Mouse (Mus musculus): ENCODE results near the gene Gm21987. TPM values are rescaled to one million over a fixed set of nuclear protein-coding genes. Genes with fewer than 3 reads are reported as not detected.

The Gm21987 gene
- polyA plus RNA-seq, 1 experiment from 2014 or later = 4.1 TPM

DNA sequence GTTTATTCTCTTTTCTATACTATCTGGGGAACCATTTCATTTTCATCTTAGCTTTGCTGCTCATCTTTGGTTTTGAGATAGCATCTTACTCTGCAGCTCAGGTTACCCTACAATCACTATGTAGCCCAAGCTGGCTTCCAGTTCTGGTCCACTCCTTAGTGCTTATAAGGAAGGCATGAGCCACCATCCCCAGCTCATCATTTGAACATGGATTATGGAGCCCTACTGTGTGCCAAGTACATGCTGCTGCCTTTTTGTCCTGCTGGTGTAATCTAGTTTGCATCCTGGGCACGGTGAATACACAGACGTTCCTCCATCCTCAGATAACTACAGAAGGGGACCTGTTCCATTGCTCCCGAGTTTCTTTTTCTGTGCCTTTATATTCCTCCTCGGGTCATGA is 26.0 kb downstream of the Gm21987 start:
- H3K9me3 ChIP-seq (replicated peaks) = no peaks in the 10 kb centered on the region

DNA sequence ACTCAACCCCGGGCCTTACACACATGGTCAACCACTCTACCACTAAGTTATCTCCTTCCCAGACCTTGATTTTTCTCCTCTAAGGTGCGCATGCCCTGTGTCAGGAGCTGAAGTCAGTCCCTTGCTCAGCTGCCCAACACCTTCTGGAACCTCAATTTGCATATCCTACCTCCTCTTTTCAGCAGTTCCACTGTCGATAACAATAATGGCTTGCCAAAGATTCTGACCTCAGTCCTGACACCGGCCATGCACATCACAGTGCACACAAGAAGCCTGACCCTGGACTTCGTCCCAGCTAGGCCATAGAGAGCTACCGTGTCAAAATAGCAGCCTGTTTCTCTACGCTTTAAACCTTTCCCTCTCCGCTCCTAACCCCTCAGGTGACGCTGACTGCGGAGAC is 26.6 kb downstream of the Gm21987 start:
- Histone ChIP-seq H3K27me3 (no peaks in the 10 kb centered on the region), H3K4me2 (peak overlapping the region; percentile 0; the same call in 1 of the 2 replicates), H3K36me3 (peaks cover 36% of the 10 kb centered on the region), H3K4me1 (replicated peaks) (peaks cover 80% of the 10 kb centered on the region), H3K9me3 (replicated peaks) (no peaks in the 10 kb centered on the region), H3K4me3 (no peak overlapping the region), H3K9ac (no peak overlapping the region), H3K27ac (0 out of 2 replicates have a peak overlapping the region, but pooled peaks have one; percentile 2)
- no peak for ATAC-seq (replicated peaks; ENCODE audit: insufficient number of reproducible peaks, insufficient read depth, low FRiP score, low read depth)
- WGBS = 61% methylated on average over 10 of the region's 10 CpGs

More for the DNA sequence above, 26.0 kb downstream of the Gm21987 start:
- H3K9ac ChIP-seq = no peak overlapping the region
- H3K27ac ChIP-seq = 0 out of 2 replicates have a peak overlapping the region, but pooled peaks have one; percentile 2
- no peak for ATAC-seq (replicated peaks; ENCODE audit: insufficient number of reproducible peaks, insufficient read depth, low FRiP score, low read depth)
- no peak overlapping the region; the same call in 1 of the 2 replicates for H3K4me2 ChIP-seq
- peaks cover 34% of the 10 kb centered on the region for H3K36me3 ChIP-seq
- no peak overlapping the region for H3K4me3 ChIP-seq
- WGBS = 72% methylated on average over 4 of the region's 4 CpGs
- peaks cover 83% of the 10 kb centered on the region for H3K4me1 ChIP-seq (replicated peaks)
- no peaks in the 10 kb centered on the region for H3K27me3 ChIP-seq

DNA sequence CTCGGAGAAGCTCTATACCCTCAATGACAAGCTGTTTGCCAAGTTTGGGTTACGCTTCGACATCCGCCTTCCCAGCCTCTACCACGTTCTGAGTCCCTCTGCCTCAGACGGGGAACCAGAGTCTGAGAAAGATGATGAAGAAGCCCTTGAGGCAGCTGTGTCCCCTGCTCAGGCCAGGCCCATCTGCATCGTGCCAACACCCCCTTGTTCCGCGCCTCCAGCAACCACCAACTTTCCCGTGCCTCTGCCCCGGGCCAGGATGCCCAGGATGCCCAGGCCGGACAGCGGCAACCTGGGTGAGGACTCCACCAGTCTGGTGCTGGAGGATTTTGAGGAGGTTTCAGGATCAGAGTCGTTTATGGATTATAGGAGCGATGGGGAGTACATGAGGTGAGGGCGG is 27.1 kb downstream of the Gm21987 start:
- H3K9ac ChIP-seq = 0 out of 2 replicates have a peak overlapping the region, but pooled peaks have one; percentile 27
- ATAC-seq (replicated peaks; ENCODE audit: insufficient number of reproducible peaks, insufficient read depth, low FRiP score, low read depth) = no peak
- no peaks in the 10 kb centered on the region for H3K27me3 ChIP-seq
- no peak overlapping the region for H3K27ac ChIP-seq
- no peaks in the 10 kb centered on the region for H3K9me3 ChIP-seq (replicated peaks)
- H3K4me1 ChIP-seq (replicated peaks) = peaks cover 76% of the 10 kb centered on the region
- 80% methylated on average over 16 of the region's 16 CpGs for WGBS
- peaks cover 38% of the 10 kb centered on the region for H3K36me3 ChIP-seq
- peak overlapping the region; percentile 28 for H3K4me2 ChIP-seq
- H3K4me3 ChIP-seq = 0 out of 2 replicates have a peak overlapping the region, but pooled peaks have one; percentile 3

DNA sequence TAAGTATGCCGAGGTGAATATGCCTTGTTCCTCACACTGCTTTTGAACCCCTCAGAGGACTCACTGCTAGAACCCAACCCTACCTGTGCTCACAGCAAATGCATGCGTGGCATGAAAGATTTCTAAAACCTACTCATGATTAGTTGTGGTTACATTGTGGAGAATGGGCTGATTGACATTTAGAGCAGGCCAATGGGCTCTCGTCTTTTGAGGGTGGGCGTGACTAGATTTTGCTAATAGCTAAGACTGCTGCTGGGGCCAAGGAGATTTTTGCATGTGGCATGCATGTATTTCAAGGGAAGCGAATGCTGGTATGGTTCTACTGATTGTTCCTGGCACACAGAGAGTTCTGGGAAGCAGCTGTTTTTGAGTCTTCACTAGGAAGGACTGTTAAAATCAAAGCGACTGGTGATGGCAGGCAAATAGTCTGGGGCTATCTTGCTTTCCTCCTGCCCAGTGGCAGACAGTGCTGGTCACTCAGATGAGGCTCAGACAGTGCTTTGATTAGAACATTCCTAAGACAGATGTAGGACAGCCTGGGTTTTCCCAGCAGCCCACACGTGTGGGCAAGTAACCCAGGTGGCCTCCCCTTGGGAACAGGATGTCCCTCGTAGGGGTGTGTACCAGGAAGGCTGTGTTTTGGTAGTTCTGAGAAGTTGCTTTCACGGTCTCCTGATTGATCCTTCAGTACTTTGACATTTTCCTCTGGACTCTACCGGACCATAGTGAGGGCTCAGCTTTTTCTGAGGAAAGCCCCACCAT is 27.7 kb downstream of the Gm21987 start:
- H3K4me1 ChIP-seq (replicated peaks) = peaks cover 70% of the 10 kb centered on the region
- WGBS = 63% methylated on average over 10 of the region's 10 CpGs
- 0 out of 2 replicates have a peak overlapping the region, but pooled peaks have one; percentile 27 for H3K9ac ChIP-seq
- no peaks in the 10 kb centered on the region for H3K27me3 ChIP-seq
- ATAC-seq (replicated peaks; ENCODE audit: insufficient number of reproducible peaks, insufficient read depth, low FRiP score, low read depth) = no peak
- no peak overlapping the region for H3K27ac ChIP-seq
- H3K9me3 ChIP-seq (replicated peaks) = no peaks in the 10 kb centered on the region
- H3K4me2 ChIP-seq = peak overlapping the region; percentile 28
- H3K36me3 ChIP-seq = peaks cover 33% of the 10 kb centered on the region
- H3K4me3 ChIP-seq = no peak overlapping the region

DNA sequence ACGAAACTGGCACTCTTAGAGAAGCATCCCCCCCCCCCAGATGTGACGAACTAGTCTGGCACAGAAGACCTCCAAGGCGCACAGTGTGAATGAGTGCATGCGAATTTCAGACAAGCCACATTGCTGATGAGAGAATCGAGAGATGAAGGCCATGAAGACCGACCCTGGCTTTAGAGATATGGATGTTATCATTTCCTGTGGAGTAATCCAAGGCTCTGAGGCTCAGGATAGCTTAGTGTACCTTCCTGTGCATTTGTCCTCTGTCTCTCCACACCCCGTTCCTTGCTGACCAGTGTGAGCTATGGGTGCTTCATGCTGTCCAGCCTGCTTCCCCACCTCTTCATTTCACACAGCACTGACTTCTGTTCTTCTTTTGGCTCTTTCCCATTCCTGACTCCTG is 28.3 kb downstream of the Gm21987 start:
- WGBS = 30% methylated on average over 7 of the region's 7 CpGs
- Histone ChIP-seq H3K4me2 (0 out of 2 replicates have a peak overlapping the region, but pooled peaks have one; percentile 4), H3K27me3 (no peaks in the 10 kb centered on the region), H3K27ac (peak overlapping the region; percentile 4; the same call in 1 of the 2 replicates), H3K9ac (no peak overlapping the region), H3K4me3 (no peak overlapping the region), H3K36me3 (peaks cover 33% of the 10 kb centered on the region; the same call in 1 of the 2 replicates), H3K9me3 (replicated peaks) (no peaks in the 10 kb centered on the region), H3K4me1 (replicated peaks) (peaks cover 64% of the 10 kb centered on the region)
- no peak for ATAC-seq (replicated peaks; ENCODE audit: insufficient number of reproducible peaks, insufficient read depth, low FRiP score, low read depth)

DNA sequence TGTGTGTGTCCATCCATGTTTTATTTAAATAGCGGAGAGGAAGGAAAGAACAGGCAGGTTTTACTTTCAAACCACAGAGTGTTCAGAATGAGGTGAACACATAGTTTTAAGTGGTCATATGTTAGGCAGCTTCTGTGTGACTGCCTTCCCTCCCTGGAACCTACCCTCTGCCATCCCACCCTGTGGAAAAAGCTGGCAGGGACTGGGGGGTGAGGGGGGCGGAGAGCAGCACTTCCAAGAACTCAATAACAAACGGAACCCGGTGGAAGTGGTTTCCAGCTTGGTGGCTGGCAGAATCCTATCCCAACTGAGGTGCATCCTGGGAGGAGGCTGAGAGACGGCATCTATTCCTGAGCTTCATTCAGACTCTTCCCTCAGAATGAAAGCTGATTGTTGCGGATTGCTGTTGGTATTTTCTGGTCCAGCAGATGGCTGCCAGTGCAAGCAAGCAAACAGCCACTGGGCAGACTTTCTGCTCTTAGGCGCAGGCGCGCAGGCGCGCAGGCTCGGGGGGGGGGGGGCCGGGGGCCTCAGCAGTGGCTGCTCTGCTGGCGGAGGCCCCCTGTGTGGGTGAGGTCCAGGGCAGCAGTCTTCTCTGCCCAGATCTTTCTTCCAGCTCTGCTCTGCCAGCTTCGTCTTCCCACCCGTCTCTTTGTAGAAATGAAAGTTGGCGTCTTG is 29.5 kb downstream of the Gm21987 start:
- H3K9me3 ChIP-seq (replicated peaks) = no peaks in the 10 kb centered on the region
- H3K4me2 ChIP-seq = peak overlapping the region; percentile 55
- H3K27ac ChIP-seq = peak overlapping the region; percentile 47
- H3K27me3 ChIP-seq = no peaks in the 10 kb centered on the region
- H3K4me1 ChIP-seq (replicated peaks) = peaks cover 53% of the 10 kb centered on the region
- 0 out of 2 replicates have a peak, but pooled peaks have one; percentile 32 for ATAC-seq (replicated peaks; ENCODE audit: insufficient number of reproducible peaks, insufficient read depth, low FRiP score, low read depth)
- 39% methylated on average over 17 of the region's 17 CpGs for WGBS
- H3K4me3 ChIP-seq = peak overlapping the region; percentile 35
- H3K36me3 ChIP-seq = peaks cover 33% of the 10 kb centered on the region; the same call in 1 of the 2 replicates
- H3K9ac ChIP-seq = peak overlapping the region; percentile 18; the same call in 1 of the 2 replicates

DNA sequence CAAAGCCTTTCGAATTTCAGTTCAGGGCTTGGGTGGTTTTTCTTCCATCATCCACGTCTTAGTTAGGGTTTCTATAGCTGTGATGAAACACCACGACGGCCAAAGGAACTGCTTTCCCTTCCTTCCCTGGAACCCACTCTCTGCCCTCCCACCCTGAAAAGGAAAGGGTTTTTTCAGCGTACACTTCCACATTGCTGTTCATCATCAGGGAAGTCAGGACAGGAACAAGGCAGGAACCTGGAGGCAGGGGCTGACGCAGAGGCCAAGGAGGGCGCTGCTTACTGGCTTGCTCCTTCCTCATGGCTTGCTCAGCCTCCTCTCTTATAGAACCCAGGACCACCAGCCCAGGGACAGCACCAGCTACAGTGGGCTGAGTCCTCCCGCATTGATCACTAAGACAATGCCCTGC is 30.0 kb downstream of the Gm21987 start:
- Histone ChIP-seq H3K9ac (0 out of 2 replicates have a peak overlapping the region, but pooled peaks have one; percentile 18), H3K27me3 (no peaks in the 10 kb centered on the region), H3K4me1 (replicated peaks) (peaks cover 47% of the 10 kb centered on the region), H3K9me3 (replicated peaks) (no peaks in the 10 kb centered on the region), H3K36me3 (peaks cover 29% of the 10 kb centered on the region; the same call in 1 of the 2 replicates), H3K4me3 (peak overlapping the region; percentile 35), H3K27ac (peak overlapping the region; percentile 47), H3K4me2 (peak overlapping the region; percentile 55)
- no peak; the same call in 1 of the 2 replicates for ATAC-seq (replicated peaks; ENCODE audit: insufficient number of reproducible peaks, insufficient read depth, low FRiP score, low read depth)
- WGBS = 50% methylated on average over 8 of the region's 8 CpGs

DNA sequence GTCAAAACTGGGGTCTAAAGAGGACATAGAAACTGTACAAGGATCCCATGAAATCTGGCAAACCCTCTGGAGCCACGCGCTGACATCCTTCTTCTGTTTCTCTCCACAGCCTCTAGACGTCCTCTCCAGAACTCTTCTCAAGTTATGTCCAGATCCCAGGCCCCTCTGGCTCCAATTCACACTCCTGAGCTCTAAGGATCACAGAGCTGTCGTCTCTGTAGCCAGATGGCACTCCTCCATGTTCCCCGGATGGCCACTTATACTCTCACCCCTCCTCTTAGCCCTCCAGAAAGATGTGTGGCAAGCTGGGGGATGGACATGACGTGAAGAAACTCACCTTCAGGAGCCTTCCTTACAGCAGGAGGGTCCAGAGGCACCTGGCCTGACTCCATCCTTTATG is 30.7 kb downstream of the Gm21987 start:
- Histone ChIP-seq H3K9ac (no peak overlapping the region), H3K4me2 (no peak overlapping the region), H3K27ac (no peak overlapping the region), H3K4me3 (no peak overlapping the region), H3K27me3 (no peaks in the 10 kb centered on the region), H3K36me3 (peaks cover 25% of the 10 kb centered on the region; the same call in 1 of the 2 replicates), H3K9me3 (replicated peaks) (no peaks in the 10 kb centered on the region), H3K4me1 (replicated peaks) (peaks cover 44% of the 10 kb centered on the region)
- WGBS = 66% methylated on average over 6 of the region's 6 CpGs
- ATAC-seq (replicated peaks; ENCODE audit: insufficient number of reproducible peaks, insufficient read depth, low FRiP score, low read depth) = no peak

DNA sequence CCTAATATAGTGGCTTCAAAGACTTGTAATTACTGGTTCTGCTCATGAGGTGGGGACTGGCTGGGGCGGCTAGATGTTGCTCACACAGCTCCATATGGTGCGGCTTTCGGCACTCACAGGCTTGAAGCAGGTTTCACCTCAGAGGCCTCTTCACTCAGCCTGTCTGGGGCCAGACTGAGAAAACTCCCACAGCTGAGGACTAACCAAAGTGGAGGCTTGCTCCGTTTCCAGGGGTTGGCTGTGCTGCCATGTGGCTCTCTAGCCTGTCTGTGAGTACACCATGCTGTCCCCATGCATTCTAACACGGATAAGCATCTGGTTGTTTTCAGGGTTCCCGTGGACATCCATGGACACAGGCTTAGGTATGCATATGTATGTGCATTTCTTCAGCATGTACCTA is 31.8 kb downstream of the Gm21987 start:
- no peak for ATAC-seq (replicated peaks; ENCODE audit: insufficient number of reproducible peaks, insufficient read depth, low FRiP score, low read depth)
- H3K4me1 ChIP-seq (replicated peaks) = peaks cover 35% of the 10 kb centered on the region
- H3K4me3 ChIP-seq = no peak overlapping the region
- 65% methylated on average over 6 of the region's 6 CpGs for WGBS
- H3K36me3 ChIP-seq = peaks cover 25% of the 10 kb centered on the region; the same call in 1 of the 2 replicates
- no peak overlapping the region for H3K4me2 ChIP-seq
- no peak overlapping the region for H3K9ac ChIP-seq
- no peaks in the 10 kb centered on the region for H3K27me3 ChIP-seq
- no peaks in the 10 kb centered on the region for H3K9me3 ChIP-seq (replicated peaks)
- 0 out of 2 replicates have a peak overlapping the region, but pooled peaks have one; percentile 9 for H3K27ac ChIP-seq

DNA sequence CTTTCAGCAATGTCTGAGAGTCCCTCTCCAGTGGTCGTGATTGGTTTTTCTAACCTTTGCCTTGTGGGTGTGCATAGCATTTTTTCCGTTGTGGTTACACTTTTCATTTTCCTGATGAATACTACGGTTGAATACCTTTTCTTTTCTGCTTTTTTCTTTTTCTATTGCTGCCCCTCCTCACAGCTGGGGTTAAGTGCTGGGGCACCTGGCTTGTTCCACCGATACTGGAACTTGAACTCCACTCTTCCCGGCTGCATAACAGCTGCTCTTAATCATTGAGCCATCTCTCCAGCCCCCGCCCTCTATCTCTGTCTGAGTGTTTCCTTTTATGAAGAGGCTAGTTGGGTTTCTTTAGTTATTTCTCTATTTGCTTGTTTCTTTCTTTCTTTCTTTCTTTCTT is 32.2 kb downstream of the Gm21987 start:
- WGBS = 43% methylated on average over 6 of the region's 6 CpGs
- Histone ChIP-seq H3K27me3 (no peaks in the 10 kb centered on the region), H3K27ac (no peak overlapping the region), H3K4me3 (no peak overlapping the region), H3K4me2 (no peak overlapping the region), H3K36me3 (peaks cover 22% of the 10 kb centered on the region; the same call in 1 of the 2 replicates), H3K9me3 (replicated peaks) (no peaks in the 10 kb centered on the region), H3K4me1 (replicated peaks) (peaks cover 31% of the 10 kb centered on the region), H3K9ac (no peak overlapping the region)
- no peak for ATAC-seq (replicated peaks; ENCODE audit: insufficient number of reproducible peaks, insufficient read depth, low FRiP score, low read depth)

DNA sequence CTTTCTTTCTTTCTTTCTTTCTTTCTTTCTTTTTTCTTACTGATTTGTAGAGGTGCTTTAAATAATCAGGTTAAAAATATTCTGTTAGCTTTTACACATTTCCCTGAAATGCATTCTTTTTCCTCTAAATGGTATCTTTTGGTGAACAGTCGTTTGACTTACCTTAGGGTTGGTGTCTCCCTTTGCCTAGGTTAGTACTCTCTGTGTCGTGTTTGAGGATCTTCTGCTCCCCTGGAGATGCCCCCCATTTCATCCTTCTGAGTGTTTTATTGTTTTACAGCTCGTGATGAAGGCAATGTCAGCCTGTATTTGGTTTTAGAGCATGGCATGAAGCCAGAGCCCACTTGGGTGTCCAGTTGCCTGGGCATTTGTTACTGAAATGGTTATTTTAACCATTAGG is 32.7 kb downstream of the Gm21987 start:
- Histone ChIP-seq H3K4me3 (no peak overlapping the region), H3K9ac (no peak overlapping the region), H3K4me1 (replicated peaks) (peaks cover 26% of the 10 kb centered on the region), H3K4me2 (no peak overlapping the region), H3K9me3 (replicated peaks) (no peaks in the 10 kb centered on the region), H3K36me3 (peaks cover 18% of the 10 kb centered on the region; the same call in 1 of the 2 replicates), H3K27me3 (no peaks in the 10 kb centered on the region), H3K27ac (no peak overlapping the region)
- WGBS = 49% methylated on average over 3 of the region's 3 CpGs
- no peak for ATAC-seq (replicated peaks; ENCODE audit: insufficient number of reproducible peaks, insufficient read depth, low FRiP score, low read depth)
